Comparison of ENCODE assay signal across 8 mouse cellular contexts in the genomic region with DNA sequence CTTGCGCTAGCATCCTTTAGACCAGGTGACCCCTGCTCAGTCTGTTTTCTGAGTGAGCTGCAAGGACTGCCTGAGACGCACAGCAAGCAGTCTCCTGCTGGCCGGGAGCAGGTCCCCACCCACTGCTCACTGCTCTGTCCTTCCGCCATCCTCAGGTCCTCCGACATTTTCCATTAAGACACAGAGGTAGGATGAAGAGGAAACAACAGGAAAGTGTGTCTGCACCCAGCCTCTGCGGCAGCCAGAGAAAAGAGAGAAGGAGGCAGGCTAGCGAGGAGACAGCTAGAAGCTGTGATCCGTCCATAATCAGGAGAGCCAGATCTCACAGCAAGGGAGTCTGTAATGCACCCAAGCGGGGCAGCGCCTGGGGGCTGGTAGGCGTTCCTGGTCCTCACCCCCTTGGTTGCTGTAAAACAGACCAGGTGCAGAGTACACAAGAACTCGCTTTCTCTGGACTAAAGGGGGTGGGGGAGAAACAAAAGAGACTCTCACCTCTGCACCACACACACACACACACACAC. TPM values are rescaled to one million over a fixed set of nuclear protein-coding genes. Genes with fewer than 3 reads are reported as not detected.
A peak's percentile ranks its signal among the peaks of the same experiment; 100 is the strongest.
DNase-seq lines count a peak whose midpoint lies in the region; ATAC-seq lines count a peak whose summit lies in the region.

No protein-coding gene starts in this region.

- peak; percentile 65; the same call in 1 of the 2 replicates for ATAC-seq in kidney, embryonic 15.5 days (replicated peaks; ENCODE audit: low FRiP score)

- no peak overlapping the region for H3K27ac ChIP-seq in kidney, embryonic 15.5 days

- no peak for DNase-seq in kidney, postnatal 36 days
- DNase-seq in cerebellum, adult 9-11 months: peak; percentile 53
- DNase-seq in frontal cortex, postnatal 25 days (ENCODE audit: low spot score in 2 of 2): peak; percentile 22 to 25
- DNase-seq in layer of hippocampus, postnatal 36 days: peak; percentile 16 to 17
- DNase-seq in neural tube, embryonic 10.5 days (ENCODE audit: extremely low spot score, low spot score): peak; percentile 32
- DNase-seq in gastrocnemius, adult 18-20 months (ENCODE audit: low spot score): no peak
- DNase-seq in yolk sac, embryonic 10.5 days (ENCODE audit: low spot score): no peak

- H3K4me1 ChIP-seq in kidney, embryonic 15.5 days: peaks cover 12% of the 10 kb centered on the region

- H3K36me3 ChIP-seq in kidney, embryonic 15.5 days: no peaks in the 10 kb centered on the region

- no peak overlapping the region for H3K9ac ChIP-seq in kidney, embryonic 15.5 days

- peak overlapping the region; percentile 64 for H3K4me3 ChIP-seq in kidney, embryonic 15.5 days (replicated peaks)

- H3K27me3 ChIP-seq in kidney, embryonic 15.5 days: peaks cover 23% of the 10 kb centered on the region

- H3K9me3 ChIP-seq in kidney, embryonic 15.5 days (replicated peaks): no peaks in the 10 kb centered on the region

- WGBS in kidney, embryonic 15.5 days: under 1% methylated on average over 12 of the region's 12 CpGs

- peak overlapping the region; percentile 100 for H3K4me2 ChIP-seq in kidney, embryonic 15.5 days

RNA-seq across cellular contexts. Expression of a gene that starts 1.1 kb away (rescaled TPM):
- 1.2 and 1.4 TPM in 2 replicates for polyA plus RNA-seq in kidney, embryonic 15.5 days (2015; fragmentation: Nextera tagmentation; extraction: Ambion mirVana)
- 10 to 100 TPM; 33.6 to 36.3 TPM for total RNA-seq in layer of hippocampus, postnatal 36 days (2021)
- total RNA-seq in gastrocnemius, adult 18-20 months (2021): under 1 TPM; 0.14 to 0.19 TPM

Comparison
In these comparisons a context has a peak if more than half of its experiments do, and no peak if none do; other contexts are left out.
1. DNase-seq: peak in cerebellum, adult 9-11 months (single experiment), frontal cortex, postnatal 25 days (2 of 2), layer of hippocampus, postnatal 36 days (2 of 2) and neural tube, embryonic 10.5 days (single experiment); none in kidney, postnatal 36 days (0 of 2), gastrocnemius, adult 18-20 months (single experiment) and yolk sac, embryonic 10.5 days (single experiment).
2. RNA of a gene that starts 1.1 kb away (total RNA-seq): 33.6 to 36.3 TPM in layer of hippocampus, postnatal 36 days; 0.14 to 0.19 TPM in gastrocnemius, adult 18-20 months; every median in the first group is over 10 times any median in the second.